Mouse (Mus musculus) thymus, adult 2 months (tissue): ENCODE measurements around the gene Kif17.

Experiments used
- CTCF ChIP-seq: fragments of 200-500 bp; IDR thresholded peaks from 2 replicates; pipeline ENCODE4 v1.5.1; 2012; ENCODE audit warnings: mild to moderate bottlenecking, control low read depth, low read length, moderate library complexity, borderline replicate concordance; ENCODE audit not compliant: control insufficient read depth, poor library complexity, insufficient read depth; ENCODE audit errors: extremely low read depth
- POLR2A ChIP-seq: fragments of 200-500 bp; IDR thresholded peaks from 2 replicates; pipeline ENCODE4 v1.6.1; 2012; ENCODE audit warnings: mild to moderate bottlenecking, low read length, control low read depth, moderate library complexity; ENCODE audit not compliant: control insufficient read depth, poor library complexity, insufficient read depth; ENCODE audit errors: extremely low read depth

GRCm38 (mm10) chr4:138251819-138252218 lies 1.6 kb downstream of the Kif17 start:
- TF ChIP-seq CTCF (0 out of 2 replicates have a peak, but pooled peaks have one; percentile 31), POLR2A (0 out of 2 replicates have a peak, but pooled peaks have one; percentile 21)
